15 mouse cellular contexts compared by ENCODE assay signal in genomic region chr11:52628875-52629274, GRCm38 (mm10).
"Had no signal": no experiment of that assay in that cellular context is flagged by ENCODE, and none has a peak within 500 bp of the region (broad histone marks: within the 10 kb centered on the region; RNA-seq: fewer than 3 reads in every experiment).

No protein-coding gene starts in this region.

- H3K36me3 ChIP-seq: liver, embryonic 13.5 days; liver, embryonic 15.5 days; midbrain, embryonic 12.5 days; midbrain, embryonic 15.5 days; neural tube, embryonic 12.5 days had no signal

- H3K4me3 ChIP-seq: liver, embryonic 13.5 days; liver, embryonic 15.5 days; megakaryocyte, embryonic 14.5 days; midbrain, embryonic 12.5 days; midbrain, embryonic 15.5 days; neural tube, embryonic 12.5 days had no signal

- H3K4me1 ChIP-seq: liver, embryonic 13.5 days; liver, embryonic 15.5 days; midbrain, embryonic 12.5 days; midbrain, embryonic 15.5 days; neural tube, embryonic 12.5 days had no signal

- H3K4me2 ChIP-seq: liver, embryonic 11.5 days; liver, embryonic 13.5 days; liver, embryonic 15.5 days; midbrain, embryonic 12.5 days; midbrain, embryonic 15.5 days; neural tube, embryonic 12.5 days had no signal

- H3K27me3 ChIP-seq: liver, embryonic 13.5 days; liver, embryonic 15.5 days; midbrain, embryonic 15.5 days; neural tube, embryonic 12.5 days had no signal

- DNase-seq: liver; liver, embryonic 13.5 days; liver, postnatal 0 days; lung, postnatal 14 days; right cerebral cortex, postnatal 14 days; thymus, adult 2 months; thymus, postnatal 25 days; thymus, postnatal 4 days had no signal

- H3K9ac ChIP-seq: liver, embryonic 13.5 days; liver, embryonic 15.5 days; liver, postnatal 0 days; midbrain, embryonic 12.5 days; midbrain, embryonic 15.5 days; neural tube, embryonic 12.5 days had no signal

- ATAC-seq: liver, postnatal 0 days; midbrain, embryonic 15.5 days had no signal

- H3K27ac ChIP-seq: liver, embryonic 13.5 days; liver, embryonic 15.5 days; macrophage; midbrain, embryonic 12.5 days; midbrain, embryonic 15.5 days; neural tube, embryonic 12.5 days had no signal

- H3K9me3 ChIP-seq: liver, embryonic 13.5 days; liver, embryonic 15.5 days; megakaryocyte, embryonic 14.5 days; midbrain, embryonic 12.5 days; midbrain, embryonic 15.5 days; neural tube, embryonic 12.5 days had no signal
